Mouse (Mus musculus) brain, embryonic 18.5 days (tissue): ENCODE measurements around the gene Bend6.

Experiments used
- DNase-seq: peaks from one replicate; pipeline ENCODE4 v3.0.0-alpha.2; 2012; ENCODE audit warnings: low read depth, low spot score

The Bend6 gene

GRCm38 (mm10) chr1:33803323-33803722, 104.3 kb downstream of the Bend6 start:
- no peak for DNase-seq
